Mouse (Mus musculus) ES-E14 (cell line): Measurements from ENCODE around the gene Hist2h2aa1. TPM values are rescaled to one million over a fixed set of nuclear protein-coding genes. Genes with fewer than 3 reads are reported as not detected.

Experiments
- DNase-seq: peaks from one replicate; pipeline ENCODE4 v3.0.0-alpha.2; 2013; ENCODE audit warnings: low read depth, low spot score
- H3K27ac ChIP-seq: 2 replicates; pipeline ENCODE4 v1.5.1; 2012; ENCODE audit warnings: low read depth, mild to moderate bottlenecking, low read length, moderate library complexity, mixed read lengths; ENCODE audit not compliant: poor library complexity, insufficient read depth, severe bottlenecking
- H3K36me3 ChIP-seq: 2 replicates; pipeline ENCODE4 v1.6.1; 2012; ENCODE audit warnings: mild to moderate bottlenecking, low read length, moderate library complexity, mixed read lengths; ENCODE audit not compliant: control insufficient read depth, poor library complexity, insufficient read depth, severe bottlenecking
- H3K4me1 ChIP-seq, 2 experiments: fragments of 150-350 bp in 1 of 2; sonication (generic) in 1 of 2; 2 replicates each; pipeline ENCODE4 v1.6.1; 2012; ENCODE audit warnings: low read length in 2 of 2, mild to moderate bottlenecking in 1 of 2, mixed read lengths in 1 of 2; ENCODE audit not compliant: control insufficient read depth in 2 of 2, insufficient read depth in 2 of 2, poor library complexity in 1 of 2
- H3K4me3 ChIP-seq, 2 experiments: fragments of 150-350 bp in 1 of 2; sonication (generic) in 1 of 2; 2 replicates each; pipeline ENCODE4 v1.5.1; 2012; ENCODE audit warnings: low read length in 2 of 2, low read depth in 1 of 2, mild to moderate bottlenecking in 1 of 2, mixed read lengths in 1 of 2; ENCODE audit not compliant: insufficient read depth in 1 of 2, poor library complexity in 1 of 2, severe bottlenecking in 1 of 2
- H3K9ac ChIP-seq: 2 replicates; pipeline ENCODE4 v1.6.1; 2012; ENCODE audit warnings: low read depth, mild to moderate bottlenecking, low read length, mixed read lengths; ENCODE audit not compliant: poor library complexity, insufficient read depth, severe bottlenecking
- H3K9me3 ChIP-seq: fragments of 150-350 bp; sonication (generic); 2 replicates; pipeline ENCODE4 v1.6.1; 2012; ENCODE audit warnings: low read depth, mild to moderate bottlenecking, low read length; ENCODE audit not compliant: control insufficient read depth, insufficient read depth
- CHD2 ChIP-seq: IDR thresholded peaks from 2 replicates; pipeline ENCODE4 v1.6.1; 2014; ENCODE audit warnings: mild to moderate bottlenecking, low read depth, low read length, inconsistent platforms
- HCFC1 ChIP-seq: IDR thresholded peaks from 2 replicates; pipeline ENCODE4 v1.6.1; 2012; ENCODE audit warnings: low read length, inconsistent platforms, borderline replicate concordance; ENCODE audit not compliant: insufficient read depth
- MAFK ChIP-seq: IDR thresholded peaks from 2 replicates; pipeline ENCODE4 v1.6.1; 2014; ENCODE audit warnings: mild to moderate bottlenecking, low read depth, low read length, inconsistent platforms; ENCODE audit not compliant: insufficient read depth
- ZC3H11A ChIP-seq: IDR thresholded peaks from 2 replicates; pipeline ENCODE4 v1.6.1; 2012; ENCODE audit warnings: low read depth, mild to moderate bottlenecking, inconsistent platforms, low read length, borderline replicate concordance
- ZNF384 ChIP-seq: IDR thresholded peaks from 2 replicates; pipeline ENCODE4 v1.6.1; 2012; ENCODE audit warnings: low read depth, low read length, inconsistent platforms
- in situ Hi-C, 2 experiments: fragments of 600-800 bp; cut with MboI; formaldehyde crosslinking; loops; one replicate each; pipeline ENCODE4 v1.15.1; 2025; ENCODE audit warnings: low sequenced_read_pairs in 2 of 2, inconsistent platforms in 1 of 2; ENCODE audit not compliant: unreplicated experiment in 2 of 2
- total RNA-seq: library from RNA; depleted of rRNA; stranded (reverse); fragments of 300-350 nt; gene quantifications from 2 replicates; pipeline ENCODE4 v1.2.3, GENCODE M21; 2012

Hist2h2aa1 gene
- total RNA-seq, 1 experiment, result 2,311 TPM

- in situ Hi-C loops, result no loop called here
- no peaks in the 10 kb centered on the region for H3K36me3 ChIP-seq
- no peak overlapping the region for H3K27ac ChIP-seq
- no peak for DNase-seq
- TF ChIP-seq MAFK (no peak), HCFC1 (peak; percentile 68; the same call in 1 of the 2 replicates)
- no peaks in the 10 kb centered on the region for H3K9me3 ChIP-seq
- peak overlapping the region; percentile 49 to 54 for H3K4me3 ChIP-seq
- peaks cover 2 to 3% of the 10 kb centered on the region in 2 experiments; a peak in 1 of 4 replicates for H3K4me1 ChIP-seq
- peak overlapping the region; percentile 66 for H3K9ac ChIP-seq
These were observed 9.5 kb downstream of the Hist2h2aa1 start for GRCm38 (mm10) chr3:96254683-96255355.

- Histone ChIP-seq H3K4me1 (peaks cover 2 to 3% of the 10 kb centered on the region in 2 experiments; a peak in 1 of 4 replicates), H3K27ac (no peak overlapping the region), H3K9ac (no peak overlapping the region), H3K9me3 (no peaks in the 10 kb centered on the region), H3K36me3 (no peaks in the 10 kb centered on the region), H3K4me3 (no peak overlapping the region)
- no peak for TF ChIP-seq CHD2
- no peak for TF ChIP-seq ZNF384
- TF ChIP-seq HCFC1, result no peak
- no peak for TF ChIP-seq ZC3H11A
- TF ChIP-seq MAFK, result no peak
- no peak for DNase-seq
- in situ Hi-C loops, result no loop called here
These were observed 10.8 kb downstream of the Hist2h2aa1 start for GRCm38 (mm10) chr3:96255926-96256593.

- in situ Hi-C loops, result no loop called here
- Histone ChIP-seq H3K36me3 (no peaks in the 10 kb centered on the region), H3K27ac (no peak overlapping the region), H3K9ac (no peak overlapping the region), H3K4me1 (peaks cover 3 to 4% of the 10 kb centered on the region in 2 experiments; a peak in 1 of 4 replicates), H3K4me3 (no peak overlapping the region), H3K9me3 (no peaks in the 10 kb centered on the region)
- DNase-seq, result no peak
- TF ChIP-seq CHD2 (no peak), MAFK (no peak), HCFC1 (no peak), ZNF384 (no peak), ZC3H11A (no peak)
These were observed 11.9 kb downstream of the Hist2h2aa1 start for GRCm38 (mm10) chr3:96257190-96257589.

GRCm38 (mm10) chr3:96260220-96260619, 14.9 kb downstream of the Hist2h2aa1 start:
- TF ChIP-seq HCFC1 (no peak), MAFK (no peak), CHD2 (no peak), ZC3H11A (no peak), ZNF384 (no peak)
- Histone ChIP-seq H3K9me3 (no peaks in the 10 kb centered on the region), H3K4me1 (peaks cover 0 to 2% of the 10 kb centered on the region in 2 experiments; a peak in 1 of 4 replicates), H3K27ac (no peak overlapping the region), H3K4me3 (no peak overlapping the region), H3K9ac (no peak overlapping the region), H3K36me3 (no peaks in the 10 kb centered on the region)
- in situ Hi-C loops, result no loop called here
- DNase-seq, result no peak
